Mouse (Mus musculus) midbrain, embryonic 15.5 days (tissue): ENCODE measurements around the gene 2410004B18Rik. TPM values are rescaled to one million over a fixed set of nuclear protein-coding genes. Genes with fewer than 3 reads are reported as not detected.

ENCODE experiments used
- ATAC-seq: fragments of 200-750 bp; cut with Nextera tagmentation; replicated peaks from 2 replicates; pipeline ENCODE4 v1.8.0; 2017; ENCODE audit warnings: moderate TSS enrichment
- H3K27ac ChIP-seq: fragments of 300-500 bp; sonication (generic); 2 replicates; pipeline ENCODE4 v1.5.1; 2015; ENCODE audit warnings: mild to moderate bottlenecking, inconsistent platforms
- H3K27me3 ChIP-seq: fragments of 300-500 bp; sonication (generic); replicated peaks from 2 replicates; pipeline ENCODE4 v1.6.1; 2015; ENCODE audit warnings: inconsistent platforms
- H3K36me3 ChIP-seq: fragments of 300-500 bp; sonication (generic); replicated peaks from 2 replicates; pipeline ENCODE4 v1.6.1; 2015; ENCODE audit warnings: inconsistent platforms
- H3K4me1 ChIP-seq: fragments of 300-500 bp; sonication (generic); 2 replicates; pipeline ENCODE4 v1.6.1; 2015; ENCODE audit warnings: inconsistent platforms
- H3K4me2 ChIP-seq: fragments of 300-500 bp; sonication (generic); 2 replicates; pipeline ENCODE4 v1.6.1; 2015; ENCODE audit warnings: inconsistent platforms, mild to moderate bottlenecking, moderate library complexity
- H3K4me3 ChIP-seq: fragments of 300-500 bp; sonication (generic); 2 replicates; pipeline ENCODE4 v1.5.1; 2015; ENCODE audit warnings: mild to moderate bottlenecking, inconsistent platforms
- H3K9ac ChIP-seq: fragments of 300-500 bp; sonication (generic); 2 replicates; pipeline ENCODE4 v1.6.1; 2015; ENCODE audit warnings: mild to moderate bottlenecking, inconsistent platforms
- H3K9me3 ChIP-seq: fragments of 300-500 bp; sonication (generic); 2 replicates; pipeline ENCODE4 v1.6.1; 2016; ENCODE audit warnings: inconsistent platforms
- WGBS: fragments of 180-500 bp; shearing (Covaris S2); methylation state at CpG from one replicate; pipeline ENCODE4 v1.1.7; 2015; ENCODE audit warnings: mixed read lengths; 5-methylcytosine and 5-hydroxymethylcytosine counted together
- polyA plus RNA-seq: library from polyadenylated mRNA; unstranded; fragments of >200 nt; fragmentation: Nextera tagmentation; extraction: Ambion mirVana; gene quantifications from 2 replicates; pipeline ENCODE4 v1.2.1, GENCODE M21; 2015

The 2410004B18Rik gene
- 78.6 and 85.6 TPM in 2 replicates for polyA plus RNA-seq

GRCm38 (mm10) chr3:145937505-145938404, at the start of gene 2410004B18Rik:
TSS of gene 2410004B18Rik (plus strand) at chr3:145938014.
- H3K4me1 ChIP-seq, result peaks cover 35% of the 10 kb centered on the region
- H3K9me3 ChIP-seq, result no peaks in the 10 kb centered on the region
- peak within 1 kb of the TSS; percentile 93 for H3K9ac ChIP-seq
- WGBS, result 1% methylated on average over 67 of the region's 70 CpGs
- ATAC-seq, result peak; percentile 95
- H3K27ac ChIP-seq, result peak within 1 kb of the TSS; percentile 83
- H3K4me3 ChIP-seq, result peak within 1 kb of the TSS; percentile 99
- no peaks in the 10 kb centered on the region for H3K27me3 ChIP-seq
- H3K4me2 ChIP-seq, result peak within 1 kb of the TSS; percentile 74
- H3K36me3 ChIP-seq, result peaks cover 4% of the 10 kb centered on the region; the same call in 1 of the 2 replicates

DNA sequence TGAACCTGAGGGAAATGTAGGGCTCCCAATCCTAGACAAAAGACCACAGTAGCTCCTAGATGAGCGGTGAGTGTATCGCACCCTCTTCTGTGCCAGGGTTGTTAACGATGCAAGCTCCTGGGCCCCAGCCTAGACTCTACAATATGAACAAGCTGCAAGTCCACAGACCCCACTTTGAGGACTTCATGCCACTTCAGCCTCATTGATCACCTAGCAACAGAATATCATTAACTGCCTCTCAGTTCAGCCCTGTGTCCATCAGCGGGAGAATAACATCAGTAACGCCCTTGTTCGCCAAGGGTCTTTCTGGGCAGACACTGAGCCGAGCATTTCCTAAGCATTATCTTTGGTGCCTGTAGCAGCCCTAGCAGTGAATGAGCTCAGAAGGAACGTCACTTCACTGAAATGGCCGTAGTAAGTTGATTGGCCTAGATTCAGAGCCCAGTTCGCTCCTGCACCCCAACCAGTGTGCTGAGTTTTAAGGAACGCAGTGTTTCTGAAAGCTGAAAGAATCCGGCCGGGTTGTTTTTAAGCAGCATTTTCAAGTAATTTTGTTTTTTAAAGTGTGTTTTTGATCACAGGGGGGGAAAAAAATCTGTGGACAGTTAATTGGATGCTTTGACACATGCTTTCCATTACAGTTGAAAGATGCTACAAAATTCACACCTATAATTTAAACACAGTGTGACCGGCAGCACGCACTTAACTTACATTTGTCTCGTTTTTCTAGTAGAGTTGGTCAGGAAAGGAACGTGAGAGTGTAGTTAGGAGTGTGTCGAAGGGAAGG, 47.3 kb upstream of the 2410004B18Rik start:
- 33% methylated on average over 18 of the region's 18 CpGs for WGBS
- H3K36me3 ChIP-seq, result no peaks in the 10 kb centered on the region
- H3K27ac ChIP-seq, result peak overlapping the region; percentile 55
- H3K4me3 ChIP-seq, result no peak overlapping the region
- peak; percentile 90 for ATAC-seq
- H3K4me2 ChIP-seq, result no peak overlapping the region
- no peak overlapping the region for H3K9ac ChIP-seq
- no peaks in the 10 kb centered on the region for H3K9me3 ChIP-seq
- H3K4me1 ChIP-seq, result peaks cover 11% of the 10 kb centered on the region
- H3K27me3 ChIP-seq, result 0 out of 2 replicates have a peak, but pooled peaks cover 3% of the 10 kb centered on the region

DNA sequence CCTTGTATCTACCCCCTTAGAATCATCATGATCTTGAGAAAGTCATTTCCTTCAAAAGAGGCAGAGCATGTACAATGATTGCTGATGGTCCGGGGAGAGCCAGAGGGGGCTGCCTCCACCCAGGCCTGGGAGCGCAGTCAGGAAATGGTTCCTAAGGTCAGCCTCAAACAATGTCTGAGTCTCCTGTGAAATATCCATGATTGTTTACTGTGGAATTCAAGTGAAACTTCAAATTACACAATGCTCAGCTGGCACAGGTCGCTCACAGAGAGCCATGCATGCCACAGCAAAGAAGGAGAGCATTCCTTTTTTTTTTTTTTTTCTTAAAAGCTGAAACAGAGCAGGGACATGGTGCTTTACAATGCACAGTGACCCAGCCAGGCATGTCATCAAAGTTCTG, 45.4 kb upstream of the 2410004B18Rik start:
- ATAC-seq, result no peak
- Histone ChIP-seq H3K27ac (no peak overlapping the region), H3K27me3 (0 out of 2 replicates have a peak, but pooled peaks cover 3% of the 10 kb centered on the region), H3K9me3 (no peaks in the 10 kb centered on the region), H3K9ac (no peak overlapping the region), H3K4me2 (no peak overlapping the region), H3K4me1 (peaks cover 7% of the 10 kb centered on the region; the same call in 1 of the 2 replicates), H3K4me3 (no peak overlapping the region), H3K36me3 (no peaks in the 10 kb centered on the region)
- 89% methylated on average over 3 of the region's 3 CpGs for WGBS

GRCm38 (mm10) chr3:145894131-145894530, 43.7 kb upstream of the 2410004B18Rik start:
- Histone ChIP-seq H3K9ac (no peak overlapping the region), H3K4me1 (peaks cover 7% of the 10 kb centered on the region; the same call in 1 of the 2 replicates), H3K27me3 (0 out of 2 replicates have a peak, but pooled peaks cover 3% of the 10 kb centered on the region), H3K4me3 (no peak overlapping the region), H3K9me3 (no peaks in the 10 kb centered on the region), H3K4me2 (no peak overlapping the region), H3K36me3 (no peaks in the 10 kb centered on the region), H3K27ac (no peak overlapping the region)
- 63% methylated on average over 12 of the region's 12 CpGs for WGBS
- no peak for ATAC-seq

DNA sequence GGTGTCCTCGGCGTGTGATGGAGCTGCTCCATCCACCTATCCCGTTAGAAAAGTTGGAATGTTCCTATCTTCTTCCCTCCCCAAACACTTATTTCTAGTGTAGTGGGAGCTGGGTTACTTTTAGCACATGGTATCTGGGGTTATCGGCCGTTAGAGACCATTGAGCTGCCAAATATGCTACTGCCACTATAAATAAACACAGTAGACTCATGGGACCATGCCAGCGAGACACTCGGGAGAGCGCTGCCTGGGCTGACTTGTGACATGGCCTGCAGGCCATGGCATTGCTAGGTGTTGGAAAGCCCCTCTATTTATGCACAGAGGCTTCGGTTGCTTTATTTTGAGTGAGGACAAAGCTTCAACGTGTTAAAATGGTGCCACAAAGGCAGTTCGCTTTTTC, 40.1 kb upstream of the 2410004B18Rik start:
- no peak overlapping the region for H3K9ac ChIP-seq
- ATAC-seq, result no peak
- 88% methylated on average over 11 of the region's 11 CpGs for WGBS
- no peaks in the 10 kb centered on the region for H3K36me3 ChIP-seq
- no peak overlapping the region for H3K4me3 ChIP-seq
- no peaks in the 10 kb centered on the region for H3K9me3 ChIP-seq
- H3K4me2 ChIP-seq, result no peak overlapping the region
- no peaks in the 10 kb centered on the region for H3K4me1 ChIP-seq
- no peak overlapping the region for H3K27ac ChIP-seq
- 0 out of 2 replicates have a peak, but pooled peaks cover 2% of the 10 kb centered on the region for H3K27me3 ChIP-seq

- 83% methylated on average over 8 of the region's 8 CpGs for WGBS
- H3K9me3 ChIP-seq, result no peaks in the 10 kb centered on the region
- H3K36me3 ChIP-seq, result no peaks in the 10 kb centered on the region
- no peak overlapping the region for H3K4me3 ChIP-seq
- no peak overlapping the region for H3K9ac ChIP-seq
- ATAC-seq, result no peak; the same call in 1 of the 2 replicates
- no peak overlapping the region for H3K27ac ChIP-seq
- H3K27me3 ChIP-seq, result peaks cover 4% of the 10 kb centered on the region
- H3K4me1 ChIP-seq, result no peaks in the 10 kb centered on the region
- no peak overlapping the region for H3K4me2 ChIP-seq
Measured at GRCm38 (mm10) chr3:145899832-145900231, 38.0 kb upstream of the 2410004B18Rik start.

DNA sequence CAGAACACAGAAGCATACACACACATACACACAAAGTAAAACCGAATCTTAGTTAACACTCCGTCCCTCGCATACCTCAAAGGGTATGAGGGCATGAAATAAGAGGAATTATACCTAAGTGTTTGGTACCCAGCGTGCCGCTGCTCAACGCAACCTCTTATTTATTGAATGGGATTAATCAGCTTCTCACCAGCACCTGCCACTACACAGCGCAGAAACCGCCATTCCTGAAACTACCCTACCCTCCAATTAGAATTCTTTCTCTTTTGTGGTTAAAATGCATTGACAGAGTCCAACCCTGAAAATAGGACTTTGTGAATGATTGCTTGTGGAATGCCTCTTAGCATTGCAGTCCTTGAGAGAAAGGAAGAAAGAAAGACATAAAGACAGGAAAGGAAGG, 34.3 kb upstream of the 2410004B18Rik start:
- no peak overlapping the region for H3K27ac ChIP-seq

DNA sequence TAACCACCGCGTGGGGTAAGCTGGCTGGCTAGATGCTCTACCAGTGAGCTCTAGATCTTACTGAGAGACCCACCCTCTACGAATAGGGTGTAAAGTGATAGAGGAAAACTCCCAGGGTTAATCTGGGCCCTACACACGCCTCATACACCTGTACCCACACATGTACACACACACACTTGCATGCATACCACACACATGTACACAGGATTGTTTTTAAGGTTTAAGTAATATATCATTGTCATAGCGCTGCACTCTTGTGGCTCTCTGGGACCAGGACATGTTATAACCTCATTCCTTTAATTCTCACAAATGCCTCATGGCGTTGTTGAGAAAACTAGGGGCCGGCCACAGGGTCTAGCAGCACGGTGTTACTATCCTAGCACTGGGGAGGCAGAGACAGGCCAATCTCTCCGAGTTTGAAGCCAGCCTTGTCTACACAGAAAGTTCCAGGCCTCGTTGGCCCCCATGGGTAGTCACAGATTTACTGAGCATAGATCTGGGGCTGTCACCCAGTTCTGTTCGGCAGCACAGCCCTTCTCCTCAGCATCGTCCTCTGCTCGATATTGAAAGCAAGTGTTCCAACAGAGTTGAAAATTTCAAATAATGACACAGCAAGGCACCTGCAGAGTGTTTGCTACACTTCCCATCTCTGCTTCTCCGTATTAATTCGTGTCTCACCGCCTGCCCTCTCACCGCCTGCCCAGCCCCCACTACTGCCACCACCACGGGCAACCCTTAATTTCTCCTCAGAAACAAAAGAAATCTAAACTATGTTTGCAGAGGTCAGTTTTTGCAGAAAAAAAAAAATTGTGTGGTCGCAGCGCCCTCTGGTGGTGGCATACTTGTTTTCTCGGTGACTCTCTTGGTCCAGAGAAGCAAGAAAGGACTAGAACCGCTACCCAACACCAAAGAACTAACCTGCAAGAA, 32.7 kb upstream of the 2410004B18Rik start:
- Histone ChIP-seq H3K27ac (no peak overlapping the region), H3K27me3 (peaks cover 4% of the 10 kb centered on the region), H3K9me3 (no peaks in the 10 kb centered on the region), H3K4me1 (peaks cover 5% of the 10 kb centered on the region; the same call in 1 of the 2 replicates), H3K4me2 (peak overlapping the region; percentile 40), H3K4me3 (no peak overlapping the region), H3K9ac (no peak overlapping the region), H3K36me3 (no peaks in the 10 kb centered on the region)
- 48% methylated on average over 22 of the region's 22 CpGs for WGBS
- peak; percentile 68 for ATAC-seq

More for the DNA sequence above, 34.3 kb upstream of the 2410004B18Rik start:
- H3K4me1 ChIP-seq, result peaks cover 5% of the 10 kb centered on the region; the same call in 1 of the 2 replicates
- no peak overlapping the region for H3K9ac ChIP-seq
- H3K4me2 ChIP-seq, result no peak overlapping the region
- H3K36me3 ChIP-seq, result no peaks in the 10 kb centered on the region
- 73% methylated on average over 8 of the region's 8 CpGs for WGBS
- no peak overlapping the region for H3K4me3 ChIP-seq
- no peak for ATAC-seq
- H3K9me3 ChIP-seq, result no peaks in the 10 kb centered on the region
- peaks cover 4% of the 10 kb centered on the region for H3K27me3 ChIP-seq

DNA sequence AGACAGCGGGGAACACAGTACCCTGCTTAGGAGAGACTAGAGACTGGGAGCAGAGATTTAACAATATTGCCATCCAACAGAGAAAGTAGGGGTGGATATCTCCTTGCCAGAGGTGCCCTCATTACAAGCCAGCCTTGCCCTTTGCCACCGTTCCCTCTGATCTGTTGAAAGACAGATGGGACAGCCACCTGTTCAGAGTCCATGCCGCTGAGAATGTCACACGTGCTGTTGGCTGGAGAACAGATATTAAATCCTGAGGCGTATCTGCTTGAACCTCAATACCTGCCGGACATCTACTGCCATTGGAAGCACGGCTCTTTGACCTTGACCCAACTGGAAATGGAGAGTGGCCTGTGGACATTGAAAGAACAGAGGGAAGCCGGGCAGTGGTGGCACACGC, 31.2 kb upstream of the 2410004B18Rik start:
- Histone ChIP-seq H3K9me3 (no peaks in the 10 kb centered on the region), H3K27ac (no peak overlapping the region), H3K4me2 (no peak overlapping the region), H3K36me3 (no peaks in the 10 kb centered on the region), H3K9ac (no peak overlapping the region), H3K4me3 (no peak overlapping the region), H3K4me1 (peaks cover 5% of the 10 kb centered on the region; the same call in 1 of the 2 replicates), H3K27me3 (peaks cover 4% of the 10 kb centered on the region)
- WGBS, result 91% methylated on average over 9 of the region's 9 CpGs
- ATAC-seq, result no peak

GRCm38 (mm10) chr3:145912512-145912911, 25.3 kb upstream of the 2410004B18Rik start:
- ATAC-seq, result no peak
- H3K4me2 ChIP-seq, result no peak overlapping the region
- no peak overlapping the region for H3K4me3 ChIP-seq
- no peaks in the 10 kb centered on the region for H3K9me3 ChIP-seq
- 94% methylated on average over 7 of the region's 7 CpGs for WGBS
- no peaks in the 10 kb centered on the region for H3K36me3 ChIP-seq
- no peak overlapping the region for H3K9ac ChIP-seq
- no peaks in the 10 kb centered on the region for H3K27me3 ChIP-seq
- no peaks in the 10 kb centered on the region for H3K4me1 ChIP-seq
- no peak overlapping the region for H3K27ac ChIP-seq

DNA sequence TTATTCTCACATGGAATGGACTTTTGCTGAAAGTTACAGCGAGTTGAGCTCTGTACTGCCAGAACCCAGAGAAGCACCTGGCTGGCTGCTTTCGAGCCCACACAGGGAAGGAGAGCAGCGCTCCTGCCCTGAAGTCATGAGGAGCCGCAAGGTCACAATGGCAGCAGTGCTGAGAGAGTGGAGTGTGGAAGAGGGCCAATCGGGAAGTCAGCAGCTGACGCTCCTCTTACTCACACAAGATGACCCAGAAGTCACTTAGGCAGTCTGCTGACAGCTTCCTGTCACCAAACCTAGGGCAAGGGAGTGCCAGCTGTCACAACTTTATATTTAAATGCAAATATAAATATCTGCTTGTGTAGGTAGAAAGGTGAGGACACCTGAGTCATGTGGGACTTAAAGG, 24.6 kb upstream of the 2410004B18Rik start:
- Histone ChIP-seq H3K36me3 (no peaks in the 10 kb centered on the region), H3K27me3 (no peaks in the 10 kb centered on the region), H3K27ac (no peak overlapping the region), H3K9me3 (no peaks in the 10 kb centered on the region), H3K4me3 (no peak overlapping the region), H3K4me1 (no peaks in the 10 kb centered on the region), H3K4me2 (no peak overlapping the region), H3K9ac (no peak overlapping the region)
- 88% methylated on average over 6 of the region's 6 CpGs for WGBS
- no peak for ATAC-seq
